17 mouse cellular contexts compared by ENCODE assay signal in genomic region chr11:109874651-109875524, GRCm38 (mm10). TPM values are rescaled to one million over a fixed set of nuclear protein-coding genes. Genes with fewer than 3 reads are reported as not detected.
DNase-seq lines count a peak whose midpoint lies in the region; ATAC-seq and TF ChIP-seq lines count a peak whose summit lies in the region.
"Had no signal": no experiment of that assay in that cellular context is flagged by ENCODE, and none has a peak within 500 bp of the region (broad histone marks: within the 10 kb centered on the region; RNA-seq: fewer than 3 reads in every experiment).

No protein-coding gene starts in this region.

- no peak overlapping the region for H3ac ChIP-seq in myocyte (ENCODE audit: control insufficient read depth, insufficient read length)

- no peaks in the 10 kb centered on the region for H3K79me2 ChIP-seq in myocyte (ENCODE audit: control insufficient read depth, insufficient read depth)

- ATAC-seq in heart, postnatal 0 days (ENCODE audit: insufficient read depth, low read depth), result peak; percentile 28; the same call in 1 of the 2 replicates
- ATAC-seq in erythroblast, adult 5-6 weeks (replicated peaks; ENCODE audit: low FRiP score, poor library complexity, severe bottlenecking), result no peak
- ATAC-seq: forebrain, embryonic 16.5 days had no signal

- no peaks in the 10 kb centered on the region for H3K27me3 ChIP-seq in kidney, adult 2 months (replicated peaks; ENCODE audit: control insufficient read depth, insufficient read depth, low read length)
- H3K27me3 ChIP-seq in heart, postnatal 0 days (ENCODE audit: control insufficient read depth, insufficient read depth, low read length), result no peaks in the 10 kb centered on the region
- H3K27me3 ChIP-seq in myocyte (ENCODE audit: control insufficient read depth, insufficient read depth, insufficient read length), result no peaks in the 10 kb centered on the region
- H3K27me3 ChIP-seq: liver, embryonic 15.5 days had no signal

- TF ChIP-seq EP300 in heart, postnatal 0 days (IDR thresholded peaks at IDR 0.05; ENCODE audit: low read depth), result no peak

- no peak for TF ChIP-seq CTCF in kidney, adult 2 months (conservative IDR thresholded peaks at IDR 0.05; ENCODE audit: insufficient read depth, insufficient read length, low read depth, low read length)
- TF ChIP-seq CTCF in heart, postnatal 0 days (IDR thresholded peaks at IDR 0.05; ENCODE audit: low read depth), result no peak

- 87% methylated on average over 11 of the region's 11 CpGs for WGBS in kidney, adult 2 months
- WGBS in heart, postnatal 0 days, result 63% methylated on average over 11 of the region's 11 CpGs

- H3K27ac ChIP-seq in kidney, adult 2 months (ENCODE audit: insufficient read depth, low read depth, low read length), result peak overlapping the region; percentile 18; the same call in 1 of the 2 replicates
- peak overlapping the region; percentile 74 for H3K27ac ChIP-seq in heart, postnatal 0 days (ENCODE audit: low read depth)
- H3K27ac ChIP-seq: liver, embryonic 15.5 days; macrophage had no signal

- H3K9ac ChIP-seq in heart, postnatal 0 days (replicated peaks; ENCODE audit: low read depth, low read length), result no peak overlapping the region
- H3K9ac ChIP-seq: liver, embryonic 15.5 days had no signal

- no peaks in the 10 kb centered on the region for H3K36me3 ChIP-seq in kidney, adult 2 months (ENCODE audit: control insufficient read depth, insufficient read depth, low read length)
- H3K36me3 ChIP-seq in heart, postnatal 0 days (replicated peaks; ENCODE audit: control insufficient read depth, insufficient read depth, low read length), result no peaks in the 10 kb centered on the region
- H3K36me3 ChIP-seq in myocyte (ENCODE audit: control insufficient read depth, insufficient read depth), result no peaks in the 10 kb centered on the region
- H3K36me3 ChIP-seq: liver, embryonic 15.5 days had no signal

- no peaks in the 10 kb centered on the region for H3K4me1 ChIP-seq in kidney, adult 2 months (ENCODE audit: control insufficient read depth, insufficient read depth, low read length)
- H3K4me1 ChIP-seq in heart, postnatal 0 days (ENCODE audit: control insufficient read depth, insufficient read depth), result no peaks in the 10 kb centered on the region; the same call in 1 of the 2 replicates

- no peak overlapping the region for H3K4me3 ChIP-seq in kidney, adult 2 months (ENCODE audit: insufficient read depth, low read depth, low read length)
- no peak overlapping the region for H3K4me3 ChIP-seq in heart, postnatal 0 days (ENCODE audit: low read depth, low read length)
- no peak overlapping the region for H3K4me3 ChIP-seq in myocyte
- H3K4me3 ChIP-seq: liver, embryonic 15.5 days had no signal

- no peak for TF ChIP-seq POLR2A in kidney, adult 2 months (IDR thresholded peaks at IDR 0.05; ENCODE audit: low read depth, low read length)
- TF ChIP-seq POLR2A in myocyte (IDR thresholded peaks at IDR 0.05; ENCODE audit: insufficient read length, low read depth), result no peak

- no peak overlapping the region for H3K4me2 ChIP-seq in heart, postnatal 0 days (ENCODE audit: low read depth, low read length)
- H3K4me2 ChIP-seq in myocyte (ENCODE audit: low read depth), result no peak overlapping the region

- no peak for DNase-seq in kidney, adult 2 months
- no peak for DNase-seq in kidney, adult 11 months
- DNase-seq in heart, adult 9 months (ENCODE audit: low spot score in 2 of 2), result peak; percentile 76 to 85
- DNase-seq in heart, postnatal 0 days (ENCODE audit: low spot score), result peak; percentile 26
- DNase-seq in spleen, postnatal 4 days (ENCODE audit: low spot score in 2 of 2), result no peak
- DNase-seq: adrenal gland, postnatal 10 days; cerebellum, postnatal 36 days; right cerebral cortex, postnatal 4 days had no signal

- no peaks in the 10 kb centered on the region for H3K9me3 ChIP-seq in heart, postnatal 0 days (replicated peaks; ENCODE audit: control insufficient read depth, low read length)
- H3K9me3 ChIP-seq: liver, embryonic 15.5 days had no signal

TF ChIP-seq in myocyte, 11 proteins besides CTCF, POLR2A, EP300 and RAD21:
- TF ChIP-seq CEBPB (IDR thresholded peaks at IDR 0.05; ENCODE audit: insufficient read depth, poor library complexity, severe bottlenecking) (0 out of 2 replicates have a peak, but pooled peaks have one; percentile 36), MYOD1 (IDR thresholded peaks at IDR 0.05; ENCODE audit: control insufficient read depth in 1 of 3, insufficient read length in 2 of 3, low read depth in 2 of 3) (peak in 1 of 3 experiments; percentile 4), POLR2AphosphoS2 (IDR thresholded peaks at IDR 0.05; ENCODE audit: insufficient read length, low read depth) (no peak)

RNA-seq across cellular contexts. Expression of gene 1700012B07Rik, which starts 47.0 kb away (rescaled TPM):
- 0.07 TPM in 1 of 2 replicates, not detected in the other for polyA plus RNA-seq in kidney, adult 2 months (2012; rRNA removed)
- total RNA-seq in heart, postnatal 0 days (2014; rRNA removed; ENCODE audit: low replicate concordance), result not detected in 2 replicates
- polyA plus RNA-seq in heart, postnatal 0 days (2015; fragmentation: Nextera tagmentation; extraction: Ambion mirVana), result not detected in 2 replicates
- 0.19 TPM for polyA plus RNA-seq in myocyte (2012; fragmentation: generic; extraction: Trizol)
- total RNA-seq in erythroblast, adult 5-6 weeks (2015; ENCODE audit: low replicate concordance), result not detected in 2 replicates
- not detected in 2 replicates for total RNA-seq in erythroblast, adult 5-6 weeks (2017; ENCODE audit: low replicate concordance)
- total RNA-seq: adrenal gland, postnatal 10 days; left cerebral cortex, adult 18-20 months had no signal
- polyA plus RNA-seq: embryonic facial prominence, embryonic 14.5 days; forebrain, embryonic 16.5 days; heart, embryonic 14.5 days; intestine, embryonic 14.5 days; liver, embryonic 15.5 days; macrophage had no signal

Comparison
In these comparisons a context has a peak if more than half of its experiments do, and no peak if none do; other contexts are left out.
1. DNase-seq: peak in heart, adult 9 months (2 of 2) and heart, postnatal 0 days (single experiment); none in kidney, adult 2 months (single experiment), kidney, adult 11 months (single experiment) and spleen, postnatal 4 days (0 of 2).